Mouse (Mus musculus) heart, adult 10 weeks (tissue): Measurements from ENCODE around the gene Dock10. TPM values are rescaled to one million over a fixed set of nuclear protein-coding genes. Genes with fewer than 3 reads are reported as not detected.

Source experiments
- polyA plus RNA-seq: library from polyadenylated mRNA; stranded (reverse); fragments of 350-450 nt; fragmentation: Illumina TruSeq; extraction: RNeasy Lipid Tissue Mini Kit (QIAGEN cat#74804); gene quantifications from one replicate; pipeline ENCODE4 v1.2.3, GENCODE M21; 2014; ENCODE audit warnings: low read depth, low replicate concordance

The Dock10 gene
- polyA plus RNA-seq: 2.9 TPM

DNA sequence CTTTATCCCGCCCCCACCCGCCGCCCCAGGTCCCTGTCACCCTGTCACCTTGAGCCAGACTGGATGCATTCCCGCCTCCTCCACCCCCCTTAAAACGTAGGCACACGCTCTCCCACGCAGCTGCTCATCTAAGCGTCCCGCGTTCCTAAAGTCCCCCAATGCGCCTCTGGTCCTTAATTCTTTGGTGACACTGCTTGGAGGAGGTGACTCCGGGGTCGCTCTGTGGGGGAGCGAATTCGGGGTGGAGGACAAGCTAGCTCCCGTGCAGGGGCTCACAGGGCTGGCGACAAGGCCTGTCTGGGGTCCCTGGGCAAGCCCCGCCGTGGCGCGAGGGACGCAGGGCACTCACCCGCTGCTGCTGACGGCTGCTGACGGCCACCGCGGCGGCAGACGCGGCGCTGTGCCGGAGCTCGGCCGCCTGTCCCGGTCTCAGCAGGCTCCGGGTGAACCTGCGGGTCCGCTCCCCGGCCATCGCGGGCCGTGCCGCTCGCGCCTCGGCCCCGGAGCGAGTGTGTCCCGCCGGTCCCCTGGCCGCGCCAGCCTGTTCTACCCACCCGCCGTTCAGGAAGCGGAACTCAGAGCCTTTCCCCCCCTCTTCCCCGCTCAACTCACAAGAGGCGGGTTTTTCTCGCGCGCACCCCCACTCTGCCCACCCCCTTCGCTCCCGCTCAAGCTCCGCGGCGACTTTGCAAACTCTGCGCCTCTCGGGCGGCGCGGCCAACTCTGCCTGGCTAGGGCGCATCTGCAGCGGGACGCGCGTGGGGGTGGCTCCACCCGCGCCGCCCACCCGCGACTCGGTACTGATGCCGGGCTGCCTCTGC, at the start of gene Dock10:
TSS of gene Dock10 (minus strand) at position 551 of the 821 bp plus-strand sequence.

GRCm38 (mm10) chr1:80461348-80461747, 297.0 kb downstream of the Dock10 start, which contains the start of gene Gm45261:
Gene Gm45261, minus strand, starts transcription at chr1:80461448.

